Mouse (Mus musculus) testis, postnatal 14 days (tissue): Measurements from ENCODE around the gene Rgs6.

Experiments used
- DNase-seq: peaks from one replicate; pipeline ENCODE4 v3.0.0; 2021; ENCODE audit warnings: low spot score

Gene Rgs6

DNA sequence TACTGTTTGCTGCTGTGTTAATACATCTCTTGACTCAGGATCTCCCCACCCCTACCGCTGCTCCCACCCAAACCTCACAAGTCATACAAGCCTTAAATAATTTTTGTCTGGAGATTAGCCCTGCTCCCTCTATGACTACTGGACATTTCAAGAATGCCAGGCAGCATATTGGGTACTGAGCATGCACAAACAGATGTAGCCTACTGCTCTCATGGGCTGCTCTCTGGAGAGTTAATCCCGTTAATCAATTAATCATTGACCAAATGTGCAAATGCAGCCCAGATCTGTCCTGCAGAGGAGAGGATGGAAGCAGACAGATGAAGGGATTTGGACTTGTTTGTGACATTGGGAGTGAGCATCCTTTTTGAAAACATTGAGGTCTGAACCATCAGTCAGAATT is at the start of gene Rgs6:
TSS of gene Rgs6 (plus strand) at position 276 of the 400 bp plus-strand sequence.
- no peak for DNase-seq

DNA sequence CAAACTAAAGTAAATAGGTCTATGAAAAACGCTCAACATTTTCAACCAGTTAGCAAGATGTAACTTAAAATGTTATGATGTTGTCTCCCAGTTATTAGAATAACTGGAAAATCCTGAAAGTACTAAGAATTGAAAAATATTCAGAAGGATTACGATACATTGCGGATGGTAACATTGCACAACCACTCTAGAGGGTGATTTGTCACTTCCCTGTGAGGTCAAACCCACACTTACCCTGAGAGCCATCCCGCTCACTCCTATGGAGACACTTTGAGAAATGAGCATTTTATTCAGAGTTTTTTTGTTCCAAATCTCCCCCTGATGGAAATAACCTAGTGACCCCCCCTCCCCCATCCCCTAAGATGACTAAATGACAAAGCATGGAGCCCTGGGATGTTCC is 41.0 kb upstream of the Rgs6 start:
- DNase-seq = no peak

DNA sequence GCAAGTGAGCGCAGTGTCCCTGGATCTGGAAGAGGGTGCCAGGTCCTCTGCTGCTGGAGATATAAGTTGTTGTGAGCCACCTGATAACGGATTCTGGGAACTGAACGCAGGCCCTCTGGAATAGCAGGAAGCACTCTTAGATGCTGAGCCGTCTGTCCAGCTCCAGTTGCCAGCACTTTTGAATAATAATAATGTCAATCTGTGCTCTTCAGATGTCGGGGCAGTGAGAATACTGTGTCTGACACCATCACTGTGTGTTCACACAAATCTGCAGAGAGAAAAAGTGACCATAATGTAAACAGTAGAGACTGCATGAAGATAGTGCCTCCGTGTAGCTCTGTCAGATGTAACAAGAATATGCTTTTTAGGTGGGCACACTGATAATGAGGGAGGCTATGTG is 38.9 kb upstream of the Rgs6 start:
- no peak for DNase-seq

DNA sequence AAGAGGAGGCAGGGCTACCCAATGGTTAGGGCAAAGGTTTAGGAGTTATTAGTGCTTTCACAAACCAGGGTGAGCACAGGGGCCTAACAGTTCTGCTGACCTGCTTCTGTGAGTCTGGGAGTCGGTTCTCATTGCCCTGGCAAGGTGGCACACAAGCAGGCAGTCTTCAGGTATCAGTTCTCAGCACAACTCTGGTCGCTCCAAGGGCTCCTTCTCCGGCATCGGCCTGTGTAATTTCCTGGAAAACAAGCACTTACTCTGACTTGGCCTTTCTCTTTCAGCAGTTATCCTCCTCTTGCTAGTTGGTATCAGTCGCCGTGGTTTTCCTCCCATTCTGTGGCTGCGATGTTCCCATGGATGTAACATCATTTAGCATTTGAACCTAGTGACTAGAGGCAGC is 38.0 kb upstream of the Rgs6 start:
- no peak for DNase-seq

DNA sequence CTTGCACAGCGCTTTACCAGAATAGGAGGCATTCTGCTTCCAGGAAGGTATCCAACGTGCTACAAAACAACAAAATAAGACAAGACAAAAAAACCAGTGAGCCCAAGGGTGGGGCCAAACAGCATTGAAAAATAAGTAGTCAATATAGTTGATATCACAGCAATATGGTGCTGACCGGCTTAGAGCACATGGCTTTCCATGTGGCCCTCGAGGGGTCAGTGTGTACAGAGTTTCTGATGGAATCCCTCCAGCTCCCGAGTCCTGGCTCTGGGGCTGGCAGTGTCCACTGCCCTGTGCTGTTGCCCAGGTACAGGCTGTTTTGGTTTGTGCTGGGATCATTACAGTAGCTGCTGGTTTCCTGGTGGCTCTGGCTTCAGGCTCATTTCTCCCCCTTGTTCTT is 35.7 kb upstream of the Rgs6 start:
- DNase-seq = no peak

DNA sequence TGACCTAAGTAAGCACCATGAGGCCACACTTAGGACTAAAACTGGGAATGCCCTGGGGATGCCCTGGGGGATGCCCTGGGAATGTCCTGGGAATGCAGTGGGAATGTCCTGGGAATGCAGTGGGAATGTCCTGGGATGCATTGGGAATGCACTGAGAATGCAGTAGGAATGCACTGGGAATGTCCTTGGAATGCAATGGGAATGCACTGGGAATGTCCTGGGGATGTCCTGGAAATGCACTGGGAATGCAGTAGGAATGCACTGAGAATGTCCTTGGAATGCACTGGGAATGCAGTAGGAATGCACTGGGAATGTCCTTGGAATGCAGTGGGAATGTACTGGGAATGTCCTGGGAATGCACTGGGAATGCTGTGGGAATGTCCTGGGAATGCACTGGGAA is 25.2 kb upstream of the Rgs6 start:
- no peak for DNase-seq

DNA sequence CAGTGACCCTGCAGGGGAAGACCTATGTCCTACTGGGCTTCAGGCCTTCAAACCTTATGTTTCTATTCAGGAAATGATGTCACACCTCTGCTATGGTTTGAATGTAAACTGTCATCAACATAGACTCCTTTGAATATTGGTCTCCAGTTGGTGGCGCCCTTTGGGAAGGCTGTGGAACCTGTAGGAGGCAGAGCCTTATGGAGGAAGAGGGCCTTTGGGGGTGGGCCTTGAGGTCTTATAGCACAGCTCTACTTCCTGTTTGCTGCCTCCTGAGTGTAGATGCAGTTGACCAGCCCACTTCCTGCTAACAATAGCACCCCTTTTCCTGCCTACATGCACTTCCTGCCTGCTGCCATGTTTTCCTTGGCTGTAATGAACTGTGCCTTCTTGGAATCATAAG is 19.7 kb upstream of the Rgs6 start:
- DNase-seq = peak; percentile 11

DNA sequence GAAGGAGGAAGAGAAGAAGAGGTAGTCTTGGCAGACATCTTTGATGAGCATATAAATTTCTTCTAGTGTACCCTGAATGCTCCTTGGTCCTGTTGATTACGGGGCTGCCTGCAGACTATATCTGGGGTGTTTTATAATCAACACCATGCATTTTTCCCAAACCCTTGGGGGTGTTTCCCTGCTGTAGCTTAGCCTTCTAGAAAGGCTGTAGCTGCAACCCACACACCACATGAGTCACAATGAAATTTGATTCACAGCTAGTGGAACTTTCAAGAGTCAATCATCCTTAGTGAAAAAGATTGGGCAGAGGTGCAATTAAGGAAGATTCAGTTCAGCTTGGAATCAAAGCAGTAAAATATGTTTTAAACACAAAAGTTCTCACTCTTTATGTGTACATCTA is 15.4 kb upstream of the Rgs6 start:
- no peak for DNase-seq

DNA sequence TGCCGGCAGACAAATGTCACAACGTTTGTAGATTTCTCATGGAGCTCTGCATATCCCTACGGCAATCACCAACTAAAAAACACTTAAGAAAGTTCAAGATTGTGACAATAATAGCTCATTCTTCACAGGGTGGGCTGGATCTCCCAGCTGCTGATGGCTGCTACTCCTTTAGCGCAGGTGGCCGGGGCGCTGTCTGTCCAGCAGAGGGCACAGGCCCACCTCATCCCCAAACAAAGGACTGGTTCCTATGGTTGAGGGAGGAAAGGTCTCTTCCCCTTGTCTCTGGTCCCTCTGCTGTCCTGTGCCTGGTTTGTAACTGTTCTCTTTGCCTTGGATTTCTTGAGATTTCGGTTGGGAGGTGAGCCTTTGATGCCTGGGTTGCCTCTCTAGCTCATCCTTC is 1.5 kb upstream of the Rgs6 start:
- no peak for DNase-seq

DNA sequence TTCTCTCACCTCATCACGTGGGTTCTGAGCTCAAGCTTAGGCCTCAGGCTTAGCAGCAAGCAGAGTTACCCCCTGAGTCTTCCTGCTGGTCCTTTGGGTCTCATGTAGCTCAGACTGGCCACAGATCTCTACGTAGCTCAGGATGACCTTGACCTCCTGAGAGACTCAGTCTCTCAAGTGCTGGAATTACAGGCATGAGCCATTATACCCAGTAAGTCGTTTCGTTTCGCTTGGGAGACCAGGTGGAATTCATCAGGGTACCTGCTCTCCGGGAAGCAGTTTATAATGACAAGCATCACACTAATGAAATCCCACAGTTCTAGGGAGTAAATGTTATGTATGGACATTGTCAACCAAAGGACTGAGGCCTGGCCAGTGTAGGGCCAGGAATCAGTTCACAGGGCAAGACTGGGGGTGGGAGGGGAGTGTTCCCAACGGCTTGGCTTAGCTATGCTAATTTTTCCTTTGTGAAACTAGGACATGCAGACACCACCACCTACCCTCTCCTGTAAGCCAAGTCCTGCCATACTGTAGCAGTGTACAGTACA is 670 bp upstream of the Rgs6 start:
- DNase-seq = no peak

DNA sequence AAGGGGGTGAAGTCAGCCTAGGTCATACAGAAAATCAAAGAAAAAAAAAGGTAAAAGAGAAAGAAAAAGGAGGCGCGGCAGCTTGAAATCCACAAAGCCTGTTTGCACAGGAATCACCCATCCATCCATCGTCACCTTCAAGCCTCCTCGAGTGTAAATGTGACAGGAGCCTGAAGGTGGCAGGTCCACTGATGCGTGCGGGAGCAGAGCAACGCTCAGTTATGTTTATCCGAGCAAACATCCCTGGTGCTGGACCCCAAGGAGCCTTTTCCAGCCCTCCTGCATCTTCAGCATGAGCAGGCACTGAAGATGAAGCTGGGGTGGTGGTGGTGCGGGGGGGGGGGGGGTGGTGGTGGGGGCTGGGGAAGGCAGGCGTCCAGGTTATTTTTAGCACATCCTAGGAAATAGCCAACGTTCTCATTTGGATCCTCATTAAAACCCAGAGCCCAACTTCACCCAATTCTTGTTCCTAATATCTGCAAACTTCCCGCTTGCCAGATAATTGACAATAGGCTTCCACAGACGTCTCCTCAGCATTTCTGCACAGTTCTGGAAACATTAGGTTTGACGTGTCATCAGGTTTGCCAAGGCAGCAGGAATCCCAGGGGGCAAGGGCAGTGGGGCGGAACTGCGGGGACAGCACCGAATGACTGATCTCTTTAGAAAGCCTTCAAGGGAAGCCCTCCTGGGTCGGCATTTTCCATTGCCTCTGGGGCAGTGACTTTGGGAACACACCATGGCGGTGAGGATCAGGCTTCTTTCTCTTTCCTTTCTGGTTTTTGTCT is 946 bp downstream of the Rgs6 start:
- no peak for DNase-seq

DNA sequence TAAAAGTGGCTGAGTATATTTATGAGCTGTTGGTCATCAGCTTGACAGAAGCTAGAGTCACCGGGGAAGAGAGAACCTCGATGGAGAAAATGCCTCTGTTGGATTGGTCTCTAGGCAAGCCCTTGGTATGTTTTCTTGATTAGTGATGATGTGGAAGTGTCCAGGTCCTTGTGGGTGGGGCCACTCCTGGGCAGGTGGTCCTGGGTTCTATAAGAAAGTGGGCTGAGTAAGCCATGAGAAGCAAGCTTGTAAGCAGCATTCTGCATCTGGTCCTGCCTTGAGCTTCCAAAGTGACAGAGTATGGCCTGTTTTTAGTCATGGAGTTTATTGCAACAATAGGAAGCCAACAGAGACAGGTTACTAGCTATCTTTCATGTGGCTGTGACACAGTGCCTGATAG is 10.9 kb downstream of the Rgs6 start:
- DNase-seq = no peak

DNA sequence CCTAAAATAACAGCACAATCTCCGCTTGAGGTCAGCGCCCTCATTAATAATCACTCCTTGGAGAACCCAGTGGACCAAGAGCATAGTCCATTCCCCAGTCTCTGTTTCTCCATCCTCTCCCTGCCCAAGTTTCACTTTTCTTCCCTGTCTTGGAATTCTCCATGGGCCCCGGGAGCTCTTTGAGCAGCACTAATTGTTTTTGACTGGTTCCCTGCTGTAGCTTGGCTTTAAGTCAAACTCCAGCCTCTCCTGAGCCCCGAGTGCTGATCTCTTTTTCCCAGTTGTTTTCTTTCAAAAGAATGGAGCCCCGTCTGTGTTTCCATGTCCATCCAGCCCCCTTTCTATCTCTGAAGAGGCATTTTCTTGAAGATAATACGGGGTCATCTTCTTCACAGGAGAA is 12.3 kb downstream of the Rgs6 start:
- DNase-seq = no peak

DNA sequence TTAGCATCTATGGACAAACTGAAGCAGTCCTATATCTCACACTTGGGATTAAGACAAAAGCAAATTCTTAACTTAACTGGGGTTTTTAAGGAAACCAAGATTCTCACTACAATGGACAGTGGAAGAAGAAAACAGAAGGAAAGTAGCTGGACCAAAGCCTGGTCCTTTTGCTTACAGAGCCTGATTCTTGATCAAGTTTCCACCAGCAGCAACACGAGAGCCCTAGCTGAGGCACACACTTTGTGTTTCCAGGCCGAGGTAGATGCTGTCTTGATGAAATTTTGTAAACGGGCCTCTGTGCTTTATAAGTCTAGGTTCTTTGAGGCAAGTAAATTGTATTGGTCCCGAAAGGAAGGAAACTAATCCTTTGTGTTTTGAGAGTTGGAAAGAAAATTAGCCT is 14.7 kb downstream of the Rgs6 start:
- no peak for DNase-seq

DNA sequence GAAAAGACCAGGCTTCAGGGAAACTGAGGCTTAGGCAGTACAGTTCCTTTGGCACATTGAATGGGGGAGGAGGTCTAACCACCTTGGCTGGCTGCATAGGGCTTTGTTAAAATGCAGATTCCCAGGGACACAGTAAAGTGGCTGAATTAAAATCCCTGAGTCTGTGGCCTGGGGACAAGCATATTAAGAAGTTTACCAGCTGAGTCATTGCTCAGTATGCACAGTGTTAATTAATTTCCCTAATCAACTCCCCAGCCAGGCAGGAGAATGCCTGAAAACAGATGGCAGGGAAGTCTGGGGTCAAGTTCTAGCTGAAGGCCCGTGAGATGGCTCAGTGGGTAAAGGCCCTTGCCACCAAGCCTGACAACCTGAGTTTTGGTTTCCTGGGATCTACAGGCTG is 15.2 kb downstream of the Rgs6 start:
- DNase-seq = no peak

DNA sequence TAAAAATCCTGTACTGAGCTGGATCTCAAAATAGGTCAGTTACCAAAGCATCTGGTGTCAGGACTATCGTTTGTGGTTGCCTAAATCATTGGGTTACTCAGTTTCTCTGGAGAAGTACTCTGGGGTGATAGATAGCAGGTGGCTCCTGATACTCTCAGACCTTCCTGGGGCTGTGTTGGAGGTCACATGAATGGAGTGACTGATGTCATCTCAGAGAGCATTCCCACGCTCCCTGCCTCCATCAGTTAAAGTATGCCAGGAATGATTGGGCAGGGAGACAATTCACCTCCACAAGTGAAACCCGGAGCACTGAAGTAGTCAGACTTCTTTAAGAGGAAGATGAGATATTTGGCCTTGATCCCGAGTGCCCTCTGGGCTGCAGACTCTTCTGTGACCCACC is 15.9 kb downstream of the Rgs6 start:
- no peak for DNase-seq

DNA sequence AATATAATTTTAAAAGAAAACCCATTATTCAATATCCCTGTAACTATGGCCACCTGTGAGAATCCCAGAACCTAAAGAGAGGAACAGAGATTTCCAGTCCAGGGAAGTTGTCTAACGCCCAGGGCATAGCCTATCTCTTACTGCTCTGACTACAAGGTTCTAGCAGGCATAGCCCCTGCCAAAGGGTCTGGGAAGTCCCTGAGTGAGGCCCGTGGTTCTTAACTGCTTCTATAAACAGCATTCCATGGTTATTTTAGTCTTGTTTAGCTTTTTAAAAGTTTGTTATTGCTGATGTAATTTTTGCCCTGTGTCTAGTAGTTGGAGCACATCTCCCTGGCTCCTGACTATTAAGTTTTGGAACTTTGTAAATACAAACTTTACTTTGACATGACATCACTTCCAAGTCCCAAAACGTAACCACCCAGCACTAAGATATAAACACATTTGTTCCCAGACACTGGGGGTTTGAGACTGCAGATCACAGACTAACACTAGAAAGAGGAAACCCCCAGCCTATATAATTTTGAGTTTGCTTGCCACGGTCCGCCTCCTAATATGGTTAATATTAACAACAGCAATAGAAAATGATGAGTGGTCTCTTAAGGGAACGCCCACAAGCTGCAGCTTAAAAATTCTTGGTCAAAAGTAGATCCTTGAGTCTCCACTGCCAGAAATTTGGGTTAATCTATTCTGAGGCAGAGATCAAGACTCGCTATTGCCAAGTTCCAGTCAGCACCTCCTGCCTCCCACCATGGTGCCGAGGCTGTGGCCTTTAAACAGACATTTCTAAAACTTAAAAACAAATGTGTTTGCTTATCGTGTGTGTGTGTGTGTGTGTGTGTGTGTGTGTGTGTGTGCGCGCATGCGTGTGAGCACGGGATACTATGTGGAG is 24.9 kb downstream of the Rgs6 start:
- DNase-seq = no peak

DNA sequence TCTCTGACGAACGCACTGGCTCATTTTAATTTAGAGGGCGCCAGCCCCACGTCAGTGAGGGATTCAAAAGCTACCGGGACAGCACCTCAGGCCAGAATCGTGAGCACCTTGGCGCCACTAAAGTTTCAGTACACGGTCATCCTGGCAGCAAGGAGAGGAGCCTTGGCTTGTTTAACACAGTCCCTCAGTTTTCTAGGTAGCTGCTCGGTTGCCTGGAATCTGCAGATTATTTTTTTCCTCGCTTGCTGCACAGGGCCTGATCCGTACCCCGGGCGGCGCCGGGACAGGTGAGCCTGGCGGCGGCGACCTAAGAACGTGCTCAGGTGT is 28.4 kb downstream of the Rgs6 start:
- DNase-seq = peak; percentile 3

DNA sequence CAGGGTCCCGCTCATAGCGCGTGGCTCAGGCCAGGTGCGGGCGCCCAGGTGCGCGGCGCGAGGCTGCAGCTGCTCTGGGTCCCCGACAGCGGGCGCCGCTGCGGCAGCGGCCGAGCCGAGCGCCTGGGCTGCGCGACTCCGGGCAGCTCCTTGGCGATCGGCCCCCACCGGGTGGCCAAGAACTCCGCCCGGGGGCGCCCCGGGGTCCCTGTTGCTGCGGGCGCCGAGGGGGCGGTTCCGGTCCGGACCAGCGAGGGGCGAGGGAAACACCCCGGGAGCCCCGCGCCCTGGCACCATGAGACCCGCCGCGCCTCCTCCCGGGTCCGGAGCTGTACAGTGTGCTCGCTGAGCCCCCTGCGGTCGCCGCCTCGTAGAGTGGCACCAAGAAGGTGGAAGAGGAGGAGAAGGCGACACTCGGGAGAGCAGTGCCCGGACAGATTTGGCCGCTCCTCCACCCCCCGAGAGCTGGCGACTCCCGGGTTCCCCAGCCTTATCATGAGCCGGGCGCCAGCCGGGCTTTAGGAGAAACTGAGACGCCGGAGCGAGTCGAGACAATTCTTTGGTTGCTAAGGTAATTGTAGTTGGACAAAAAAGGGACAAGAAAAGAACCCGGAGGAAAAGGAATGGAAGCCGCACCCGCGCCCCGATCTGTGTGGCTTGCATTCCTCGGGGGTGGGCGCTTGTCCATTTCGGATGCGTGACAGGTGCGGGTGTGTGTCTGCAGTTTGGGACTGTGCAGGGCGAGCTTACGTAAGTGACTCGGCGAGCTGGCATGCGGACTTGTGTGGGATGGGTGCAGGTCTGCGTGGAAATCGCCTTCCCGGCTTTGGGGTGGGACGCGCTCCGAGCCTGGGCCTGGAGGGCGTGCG is 29.0 kb downstream of the Rgs6 start:
- peak; percentile 44 for DNase-seq

DNA sequence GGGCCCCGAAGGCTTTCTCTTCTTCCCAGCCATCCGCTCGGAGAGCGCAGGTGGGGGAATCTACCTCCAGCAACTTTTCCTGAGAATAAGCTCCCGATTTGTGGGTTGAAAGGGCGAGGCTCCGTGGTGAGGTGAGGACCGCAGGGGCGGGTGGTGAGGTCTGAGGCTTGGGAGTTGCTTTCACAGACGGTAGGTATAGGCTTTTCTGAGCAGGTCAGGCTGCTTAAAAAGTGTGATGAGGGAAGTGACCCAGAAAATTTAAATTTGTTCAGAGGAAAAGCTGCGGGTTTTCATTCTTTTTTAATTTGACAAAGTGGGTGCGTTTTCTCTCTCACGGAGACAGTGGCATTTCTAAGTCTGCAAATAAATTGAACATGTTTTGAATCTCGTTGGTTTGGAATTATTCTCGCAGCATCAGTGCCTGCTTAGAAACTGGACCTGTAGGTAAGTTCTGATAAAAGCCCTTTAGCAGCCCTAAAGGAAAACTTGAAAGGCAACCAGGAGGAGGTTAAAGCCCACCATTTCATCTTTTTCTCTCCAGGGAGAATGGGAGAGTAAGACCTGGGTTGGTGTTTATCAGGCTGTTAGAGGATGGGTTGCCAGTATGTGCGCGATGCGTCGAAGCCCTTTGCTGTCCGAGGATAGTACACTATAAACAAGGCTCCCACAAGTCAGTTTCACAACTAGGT is 29.7 kb downstream of the Rgs6 start:
- DNase-seq = no peak

DNA sequence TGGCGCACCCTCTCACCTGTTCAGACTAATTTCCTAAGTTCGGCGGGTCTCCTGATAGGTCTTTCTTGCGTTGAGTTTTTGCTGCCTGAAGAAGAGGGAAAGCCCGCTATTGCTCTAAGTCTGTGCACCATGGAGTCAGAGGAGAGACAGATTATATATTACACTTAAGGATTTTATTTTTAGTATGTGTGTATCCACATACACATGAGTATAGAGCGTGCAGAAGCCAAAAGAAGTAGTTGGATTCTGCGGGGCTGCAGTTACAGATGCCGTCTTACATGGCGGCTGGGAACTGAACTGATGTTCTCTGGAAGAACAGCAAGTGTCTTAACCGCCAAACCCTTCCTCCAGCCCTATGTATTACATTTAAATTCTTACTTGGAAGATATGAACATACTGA is 52.3 kb downstream of the Rgs6 start:
- no peak for DNase-seq

DNA sequence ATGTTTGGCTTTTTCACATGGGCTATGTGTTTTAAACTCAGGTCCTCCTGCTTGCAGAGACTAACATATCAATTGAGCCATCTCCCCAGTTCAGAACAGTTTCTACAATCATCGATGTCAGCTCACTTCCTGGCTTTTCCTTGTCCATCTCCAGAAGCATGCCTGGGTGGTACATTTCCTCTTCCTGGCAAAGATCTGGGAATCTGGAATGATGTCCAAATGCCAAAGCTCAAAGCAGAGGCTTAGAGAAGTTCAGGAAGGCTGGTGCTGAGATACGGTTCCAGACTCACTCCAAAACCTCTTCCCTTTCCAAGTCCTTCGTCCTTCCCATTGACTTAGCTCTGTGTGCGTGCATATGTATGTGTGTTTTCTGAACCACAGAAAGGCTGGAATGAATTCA is 59.8 kb downstream of the Rgs6 start:
- no peak for DNase-seq
